Mouse (Mus musculus): ENCODE results near the gene Tspan2. TPM values are rescaled to one million over a fixed set of nuclear protein-coding genes. Genes with fewer than 3 reads are reported as not detected.
A peak's percentile ranks its signal among the peaks of the same experiment; 100 is the strongest.

Tspan2 gene
- polyA plus RNA-seq, 2 experiments: 6.1 to 8.4 TPM

- Histone ChIP-seq H3K4me1 (ENCODE audit: control insufficient read depth, insufficient read depth, low read length) (no peaks in the 10 kb centered on the region), H3K9me3 (ENCODE audit: control insufficient read depth, low read length) (no peaks in the 10 kb centered on the region), H3K27me3 (ENCODE audit: control insufficient read depth, insufficient read depth, low read length) (no peaks in the 10 kb centered on the region), H3K9ac (ENCODE audit: low read depth, low read length, severe bottlenecking) (no peak overlapping the region), H3K4me2 (replicated peaks; ENCODE audit: low read depth, low read length, severe bottlenecking) (peak overlapping the region; percentile 27; the same call in 1 of the 2 replicates), H3K36me3 (ENCODE audit: control insufficient read depth, insufficient read depth, low read length) (no peaks in the 10 kb centered on the region), H3K4me3 (replicated peaks; ENCODE audit: low read length) (no peak overlapping the region), H3K27ac (replicated peaks; ENCODE audit: low read depth, low read length) (no peak overlapping the region)
- 34% methylated on average over 11 of the region's 11 CpGs for WGBS
- DNase-seq (ENCODE audit: low spot score) (peak; percentile 78), ATAC-seq (ENCODE audit: low FRiP score, low read depth) (peak; percentile 68)
- no peak for TF ChIP-seq POLR2A (IDR thresholded peaks at IDR 0.05; ENCODE audit: borderline replicate concordance, extremely low read depth, insufficient read depth, insufficient read length)
Measured at GRCm38 (mm10) chr3:102715066-102715584, 19.2 kb upstream of the Tspan2 start.

- H3K4me1 ChIP-seq (ENCODE audit: control insufficient read depth, insufficient read depth, low read length): no peaks in the 10 kb centered on the region
- no peak overlapping the region for H3K4me2 ChIP-seq (replicated peaks; ENCODE audit: low read depth, low read length, severe bottlenecking)
- no peak overlapping the region for H3K4me3 ChIP-seq (replicated peaks; ENCODE audit: low read length)
- H3K36me3 ChIP-seq (ENCODE audit: control insufficient read depth, insufficient read depth, low read length): no peaks in the 10 kb centered on the region
- TF ChIP-seq POLR2A (IDR thresholded peaks at IDR 0.05; ENCODE audit: borderline replicate concordance, extremely low read depth, insufficient read depth, insufficient read length): no peak
- H3K27me3 ChIP-seq (ENCODE audit: control insufficient read depth, insufficient read depth, low read length): no peaks in the 10 kb centered on the region
- H3K9me3 ChIP-seq (ENCODE audit: control insufficient read depth, low read length): no peaks in the 10 kb centered on the region
- H3K27ac ChIP-seq (replicated peaks; ENCODE audit: low read depth, low read length): no peak overlapping the region
- no peak overlapping the region for H3K9ac ChIP-seq (ENCODE audit: low read depth, low read length, severe bottlenecking)
- DNase-seq (ENCODE audit: low spot score): no peak
- WGBS: 89% methylated on average over 8 of the region's 8 CpGs
- ATAC-seq (ENCODE audit: low FRiP score, low read depth): no peak
Measured at GRCm38 (mm10) chr3:102715839-102716238, 18.5 kb upstream of the Tspan2 start.

GRCm38 (mm10) chr3:102717586-102718285, 16.6 kb upstream of the Tspan2 start:
- Histone ChIP-seq H3K4me1 (ENCODE audit: control insufficient read depth, insufficient read depth, low read length) (no peaks in the 10 kb centered on the region), H3K27ac (replicated peaks; ENCODE audit: low read depth, low read length) (no peak overlapping the region), H3K4me2 (replicated peaks; ENCODE audit: low read depth, low read length, severe bottlenecking) (no peak overlapping the region), H3K9me3 (ENCODE audit: control insufficient read depth, low read length) (no peaks in the 10 kb centered on the region), H3K9ac (ENCODE audit: low read depth, low read length, severe bottlenecking) (no peak overlapping the region), H3K27me3 (ENCODE audit: control insufficient read depth, insufficient read depth, low read length) (no peaks in the 10 kb centered on the region), H3K4me3 (replicated peaks; ENCODE audit: low read length) (no peak overlapping the region), H3K36me3 (ENCODE audit: control insufficient read depth, insufficient read depth, low read length) (no peaks in the 10 kb centered on the region)
- no peak for ATAC-seq (ENCODE audit: low FRiP score, low read depth)
- no peak for DNase-seq (ENCODE audit: low spot score)
- TF ChIP-seq POLR2A (IDR thresholded peaks at IDR 0.05; ENCODE audit: borderline replicate concordance, extremely low read depth, insufficient read depth, insufficient read length): no peak
- 82% methylated on average over 3 of the region's 3 CpGs for WGBS

- DNase-seq (ENCODE audit: low spot score) (no peak), ATAC-seq (ENCODE audit: low FRiP score, low read depth) (no peak)
- Histone ChIP-seq H3K27me3 (ENCODE audit: control insufficient read depth, insufficient read depth, low read length) (no peaks in the 10 kb centered on the region), H3K4me3 (replicated peaks; ENCODE audit: low read length) (no peak overlapping the region), H3K4me2 (replicated peaks; ENCODE audit: low read depth, low read length, severe bottlenecking) (no peak overlapping the region), H3K4me1 (ENCODE audit: control insufficient read depth, insufficient read depth, low read length) (peaks cover 6% of the 10 kb centered on the region; the same call in 1 of the 2 replicates), H3K9me3 (ENCODE audit: control insufficient read depth, low read length) (no peaks in the 10 kb centered on the region), H3K27ac (replicated peaks; ENCODE audit: low read depth, low read length) (no peak overlapping the region), H3K36me3 (ENCODE audit: control insufficient read depth, insufficient read depth, low read length) (no peaks in the 10 kb centered on the region), H3K9ac (ENCODE audit: low read depth, low read length, severe bottlenecking) (no peak overlapping the region)
- TF ChIP-seq POLR2A (IDR thresholded peaks at IDR 0.05; ENCODE audit: borderline replicate concordance, extremely low read depth, insufficient read depth, insufficient read length): no peak
- WGBS: 63% methylated on average over 4 of the region's 4 CpGs
Measured at GRCm38 (mm10) chr3:102723154-102723553, 11.2 kb upstream of the Tspan2 start.

GRCm38 (mm10) chr3:102723841-102724570, 10.3 kb upstream of the Tspan2 start:
- Histone ChIP-seq H3K36me3 (ENCODE audit: control insufficient read depth, insufficient read depth, low read length) (no peaks in the 10 kb centered on the region), H3K4me1 (ENCODE audit: control insufficient read depth, insufficient read depth, low read length) (peaks cover 6% of the 10 kb centered on the region; the same call in 1 of the 2 replicates), H3K9ac (ENCODE audit: low read depth, low read length, severe bottlenecking) (no peak overlapping the region), H3K4me2 (replicated peaks; ENCODE audit: low read depth, low read length, severe bottlenecking) (no peak overlapping the region), H3K27ac (replicated peaks; ENCODE audit: low read depth, low read length) (peak overlapping the region; percentile 38; the same call in 1 of the 2 replicates), H3K27me3 (ENCODE audit: control insufficient read depth, insufficient read depth, low read length) (no peaks in the 10 kb centered on the region), H3K9me3 (ENCODE audit: control insufficient read depth, low read length) (no peaks in the 10 kb centered on the region), H3K4me3 (replicated peaks; ENCODE audit: low read length) (no peak overlapping the region)
- ATAC-seq (ENCODE audit: low FRiP score, low read depth) (no peak), DNase-seq (ENCODE audit: low spot score) (peak; percentile 34)
- WGBS: 48% methylated on average over 6 of the region's 6 CpGs
- no peak for TF ChIP-seq POLR2A (IDR thresholded peaks at IDR 0.05; ENCODE audit: borderline replicate concordance, extremely low read depth, insufficient read depth, insufficient read length)
